Mouse (Mus musculus): ENCODE measurements at regions not wholly inside any gene's neighbourhood (a gene's known extent, or its start where the extent isn't known, plus 50 kb on each side); places are given as distances from the start of the nearest gene placed in this dataset.

- TF ChIP-seq CTCF (IDR thresholded peaks at IDR 0.05; ENCODE audit: low read depth) (no peak), EP300 (IDR thresholded peaks at IDR 0.05; ENCODE audit: low read depth) (no peak)
Measured at GRCm38 (mm10) chrX:143046293-143046692, 53.1 kb upstream of the Rtl9 start.
